Mouse (Mus musculus) ES-Bruce4 (cell line): Measurements from ENCODE around the gene 1190005I06Rik. TPM values are rescaled to one million over a fixed set of nuclear protein-coding genes. Genes with fewer than 3 reads are reported as not detected.

ENCODE experiments used
- H3K27ac ChIP-seq: 2 replicates; pipeline ENCODE4 v1.5.1; 2012; ENCODE audit warnings: low read length, inconsistent platforms; ENCODE audit not compliant: insufficient read depth
- H3K27me3 ChIP-seq: 2 replicates; pipeline ENCODE4 v1.6.1; 2012; ENCODE audit warnings: mild to moderate bottlenecking, low read length, inconsistent platforms; ENCODE audit not compliant: control insufficient read depth, poor library complexity, insufficient read depth, severe bottlenecking
- H3K36me3 ChIP-seq: 2 replicates; pipeline ENCODE4 v1.6.1; 2012; ENCODE audit warnings: inconsistent platforms, mild to moderate bottlenecking, low read length, moderate library complexity; ENCODE audit not compliant: control insufficient read depth, poor library complexity, insufficient read depth, severe bottlenecking
- H3K4me1 ChIP-seq: one replicate; pipeline ENCODE4 v1.8.1; 2011; ENCODE audit warnings: low read length; ENCODE audit not compliant: control insufficient read depth, insufficient read depth
- H3K4me3 ChIP-seq: 2 replicates; pipeline ENCODE4 v1.5.1; 2011; ENCODE audit warnings: low read depth, mild to moderate bottlenecking, low read length
- H3K9ac ChIP-seq: 2 replicates; pipeline ENCODE4 v1.6.1; 2012; ENCODE audit warnings: low read depth, mild to moderate bottlenecking, inconsistent platforms; ENCODE audit not compliant: poor library complexity, severe bottlenecking
- H3K9me3 ChIP-seq: replicated peaks from 2 replicates; pipeline ENCODE4 v1.6.1; 2012; ENCODE audit warnings: mild to moderate bottlenecking, low read length, inconsistent platforms; ENCODE audit not compliant: control insufficient read depth, poor library complexity, insufficient read depth, severe bottlenecking
- CTCF ChIP-seq: IDR thresholded peaks from one replicate; pipeline ENCODE4 v1.8.1; 2011; ENCODE audit warnings: low read depth, low read length
- EP300 ChIP-seq: IDR thresholded peaks from 2 replicates; pipeline ENCODE4 v1.6.1; 2011; ENCODE audit warnings: low read depth, low read length; ENCODE audit not compliant: insufficient read depth
- POLR2A ChIP-seq: IDR thresholded peaks from one replicate; pipeline ENCODE4 v1.8.1; 2011; ENCODE audit warnings: low read length; ENCODE audit not compliant: insufficient read depth
- polyA plus RNA-seq: library from polyadenylated mRNA; stranded (reverse); fragments of >200 nt; gene quantifications from 2 replicates; pipeline ENCODE4 v1.2.4, GENCODE M21; 2011; ENCODE audit warnings: low read depth; ENCODE audit not compliant: missing spikeins, insufficient read depth, insufficient read length

Gene 1190005I06Rik
- polyA plus RNA-seq, 1 experiment, result 12.4 TPM

- no peak overlapping the region for H3K9ac ChIP-seq
- TF ChIP-seq POLR2A (no peak), CTCF (peak; percentile 76), EP300 (no peak)
- H3K9me3 ChIP-seq, result no peaks in the 10 kb centered on the region
- H3K4me3 ChIP-seq, result no peak overlapping the region
- H3K4me1 ChIP-seq, result no peaks in the 10 kb centered on the region
- H3K27ac ChIP-seq, result no peak overlapping the region
- no peaks in the 10 kb centered on the region for H3K36me3 ChIP-seq
- H3K27me3 ChIP-seq, result no peaks in the 10 kb centered on the region
Measured at GRCm38 (mm10) chr8:120607885-120608284, 39.5 kb downstream of the 1190005I06Rik start.

GRCm38 (mm10) chr8:120607460-120607859 lies 40.0 kb downstream of the 1190005I06Rik start:
- no peaks in the 10 kb centered on the region for H3K9me3 ChIP-seq
- H3K27ac ChIP-seq, result no peak overlapping the region
- no peaks in the 10 kb centered on the region for H3K36me3 ChIP-seq
- H3K4me3 ChIP-seq, result no peak overlapping the region
- no peaks in the 10 kb centered on the region for H3K4me1 ChIP-seq
- H3K9ac ChIP-seq, result no peak overlapping the region
- TF ChIP-seq EP300, result no peak
- TF ChIP-seq CTCF, result no peak
- no peak for TF ChIP-seq POLR2A
- H3K27me3 ChIP-seq, result no peaks in the 10 kb centered on the region

GRCm38 (mm10) chr8:120602672-120603071 lies 44.8 kb downstream of the 1190005I06Rik start:
- H3K9me3 ChIP-seq, result no peaks in the 10 kb centered on the region
- no peaks in the 10 kb centered on the region for H3K36me3 ChIP-seq
- no peaks in the 10 kb centered on the region for H3K27me3 ChIP-seq
- H3K4me3 ChIP-seq, result no peak overlapping the region
- H3K4me1 ChIP-seq, result peaks cover 2% of the 10 kb centered on the region
- TF ChIP-seq POLR2A (no peak), EP300 (no peak), CTCF (no peak)
- H3K9ac ChIP-seq, result no peak overlapping the region
- H3K27ac ChIP-seq, result no peak overlapping the region

GRCm38 (mm10) chr8:120599504-120599903 lies 47.9 kb downstream of the 1190005I06Rik start:
- Histone ChIP-seq H3K4me3 (no peak overlapping the region), H3K27ac (no peak overlapping the region), H3K9ac (no peak overlapping the region), H3K9me3 (no peaks in the 10 kb centered on the region; the same call in 1 of the 2 replicates), H3K27me3 (no peaks in the 10 kb centered on the region), H3K36me3 (no peaks in the 10 kb centered on the region), H3K4me1 (peaks cover 2% of the 10 kb centered on the region)
- TF ChIP-seq CTCF (peak; percentile 90), POLR2A (no peak)

- TF ChIP-seq EP300, result 0 out of 2 replicates have a peak, but pooled peaks have one; percentile 32
- TF ChIP-seq POLR2A, result no peak
- Histone ChIP-seq H3K4me3 (peak overlapping the region; percentile 29), H3K9ac (peak overlapping the region; percentile 49)
Measured at GRCm38 (mm10) chr8:120598579-120598978, 48.9 kb downstream of the 1190005I06Rik start.

GRCm38 (mm10) chr8:120595963-120596362 lies 51.5 kb downstream of the 1190005I06Rik start:
- Histone ChIP-seq H3K27ac (no peak overlapping the region), H3K4me1 (peaks cover 2% of the 10 kb centered on the region), H3K4me3 (no peak overlapping the region), H3K36me3 (no peaks in the 10 kb centered on the region), H3K9me3 (no peaks in the 10 kb centered on the region; the same call in 1 of the 2 replicates), H3K9ac (no peak overlapping the region), H3K27me3 (no peaks in the 10 kb centered on the region)
- no peak for TF ChIP-seq POLR2A
- TF ChIP-seq EP300, result no peak
- TF ChIP-seq CTCF, result peak; percentile 83

More at GRCm38 (mm10) chr8:120598579-120598978, 48.9 kb downstream of the 1190005I06Rik start:
- H3K4me1 ChIP-seq, result peaks cover 2% of the 10 kb centered on the region
- H3K27me3 ChIP-seq, result no peaks in the 10 kb centered on the region
- H3K36me3 ChIP-seq, result no peaks in the 10 kb centered on the region
- no peaks in the 10 kb centered on the region; the same call in 1 of the 2 replicates for H3K9me3 ChIP-seq
- no peak overlapping the region for H3K27ac ChIP-seq

- Histone ChIP-seq H3K4me3 (no peak overlapping the region), H3K36me3 (no peaks in the 10 kb centered on the region), H3K9ac (no peak overlapping the region), H3K27ac (no peak overlapping the region), H3K27me3 (no peaks in the 10 kb centered on the region), H3K4me1 (peaks cover 2% of the 10 kb centered on the region), H3K9me3 (no peaks in the 10 kb centered on the region; the same call in 1 of the 2 replicates)
- TF ChIP-seq CTCF, result peak; percentile 61
- TF ChIP-seq POLR2A, result no peak
Measured at GRCm38 (mm10) chr8:120594571-120594970, 52.9 kb downstream of the 1190005I06Rik start.
